Mouse (Mus musculus) midbrain, embryonic 16.5 days (tissue): ENCODE measurements at regions not wholly inside any gene's neighbourhood (a gene's known extent, or its start where the extent isn't known, plus 50 kb on each side); places are given as distances from the start of the nearest gene placed in this dataset.

ENCODE experiments used
- ATAC-seq: fragments of 200-750 bp; cut with Nextera tagmentation; 2 replicates; pipeline ENCODE4 v1.8.0; 2017; ENCODE audit warnings: moderate TSS enrichment
- H3K27ac ChIP-seq: fragments of 300-500 bp; sonication (generic); 2 replicates; pipeline ENCODE4 v1.5.1; 2014; ENCODE audit warnings: mild to moderate bottlenecking, low read length, mixed read lengths
- H3K27me3 ChIP-seq: fragments of 300-500 bp; sonication (generic); 2 replicates; pipeline ENCODE4 v1.6.1; 2014; ENCODE audit warnings: low read depth, low read length, mixed read lengths; ENCODE audit not compliant: control insufficient read depth, insufficient read depth
- H3K36me3 ChIP-seq: fragments of 300-500 bp; sonication (generic); 2 replicates; pipeline ENCODE4 v1.6.1; 2014; ENCODE audit warnings: mild to moderate bottlenecking, low read length, moderate library complexity, mixed read lengths; ENCODE audit not compliant: control insufficient read depth, insufficient read depth
- H3K4me1 ChIP-seq: fragments of 300-500 bp; sonication (generic); 2 replicates; pipeline ENCODE4 v1.6.1; 2014; ENCODE audit warnings: mild to moderate bottlenecking, low read length, mixed read lengths; ENCODE audit not compliant: control insufficient read depth, insufficient read depth
- H3K4me2 ChIP-seq: fragments of 300-500 bp; sonication (generic); 2 replicates; pipeline ENCODE4 v1.6.1; 2014; ENCODE audit warnings: mild to moderate bottlenecking, low read length, mixed read lengths
- H3K4me3 ChIP-seq: fragments of 300-500 bp; sonication (generic); 2 replicates; pipeline ENCODE4 v1.5.1; 2014; ENCODE audit warnings: low read depth, mild to moderate bottlenecking, low read length, moderate library complexity, mixed read lengths
- H3K9ac ChIP-seq: fragments of 300-500 bp; sonication (generic); 2 replicates; pipeline ENCODE4 v1.6.1; 2014; ENCODE audit warnings: low read depth, low read length, mixed read lengths
- H3K9me3 ChIP-seq: fragments of 300-500 bp; sonication (generic); replicated peaks from 2 replicates; pipeline ENCODE4 v1.6.1; 2014; ENCODE audit warnings: mild to moderate bottlenecking, low read length, mixed read lengths; ENCODE audit not compliant: control insufficient read depth, poor library complexity, severe bottlenecking
- WGBS: fragments of 180-500 bp; shearing (Covaris S2); extraction: QIAGEN DNeasy Blood & Tissue Kit; methylation state at CpG from one replicate; pipeline ENCODE4 v1.1.7; 2014; 5-methylcytosine and 5-hydroxymethylcytosine counted together

- Histone ChIP-seq H3K9me3 (no peaks in the 10 kb centered on the region), H3K4me3 (no peak overlapping the region), H3K4me2 (no peak overlapping the region), H3K27ac (peak overlapping the region; percentile 35), H3K4me1 (peaks cover 25% of the 10 kb centered on the region), H3K27me3 (0 out of 2 replicates have a peak, but pooled peaks cover 3% of the 10 kb centered on the region), H3K9ac (no peak overlapping the region), H3K36me3 (no peaks in the 10 kb centered on the region)
- no peak for ATAC-seq
- 38% methylated on average over 10 of the region's 10 CpGs for WGBS
Observed at GRCm38 (mm10) chr7:136083005-136083404, 366.8 kb upstream of the Mki67 start.

GRCm38 (mm10) chr7:136083571-136084342 is 367.6 kb upstream of the Mki67 start:
- Histone ChIP-seq H3K4me3 (no peak overlapping the region), H3K36me3 (no peaks in the 10 kb centered on the region), H3K27me3 (0 out of 2 replicates have a peak, but pooled peaks cover 3% of the 10 kb centered on the region), H3K9me3 (no peaks in the 10 kb centered on the region), H3K4me1 (peaks cover 25% of the 10 kb centered on the region), H3K9ac (0 out of 2 replicates have a peak overlapping the region, but pooled peaks have one; percentile 23), H3K4me2 (0 out of 2 replicates have a peak overlapping the region, but pooled peaks have one; percentile 4), H3K27ac (peak overlapping the region; percentile 67)
- ATAC-seq = peak; percentile 72
- WGBS = 10% methylated on average over 14 of the region's 14 CpGs

GRCm38 (mm10) chr7:136088785-136089184 is 372.6 kb upstream of the Mki67 start:
- 78% methylated on average over 6 of the region's 6 CpGs for WGBS
- H3K9ac ChIP-seq = no peak overlapping the region
- no peaks in the 10 kb centered on the region for H3K36me3 ChIP-seq
- no peak for ATAC-seq
- H3K4me3 ChIP-seq = no peak overlapping the region
- H3K27ac ChIP-seq = no peak overlapping the region
- H3K4me2 ChIP-seq = no peak overlapping the region
- H3K27me3 ChIP-seq = 0 out of 2 replicates have a peak, but pooled peaks cover 3% of the 10 kb centered on the region
- no peaks in the 10 kb centered on the region for H3K9me3 ChIP-seq
- peaks cover 5% of the 10 kb centered on the region for H3K4me1 ChIP-seq

GRCm38 (mm10) chr7:136094681-136095360 is 378.7 kb upstream of the Mki67 start:
- Histone ChIP-seq H3K36me3 (no peaks in the 10 kb centered on the region), H3K4me1 (peaks cover 7% of the 10 kb centered on the region), H3K9ac (no peak overlapping the region), H3K27ac (no peak overlapping the region; the same call in 1 of the 2 replicates), H3K27me3 (no peaks in the 10 kb centered on the region), H3K4me2 (no peak overlapping the region), H3K9me3 (no peaks in the 10 kb centered on the region), H3K4me3 (no peak overlapping the region)
- 47% methylated on average over 14 of the region's 14 CpGs for WGBS
- no peak for ATAC-seq

- Histone ChIP-seq H3K36me3 (no peaks in the 10 kb centered on the region), H3K4me3 (no peak overlapping the region), H3K27ac (no peak overlapping the region), H3K4me1 (no peaks in the 10 kb centered on the region), H3K27me3 (no peaks in the 10 kb centered on the region), H3K9ac (no peak overlapping the region), H3K4me2 (no peak overlapping the region), H3K9me3 (no peaks in the 10 kb centered on the region)
- 88% methylated on average over 4 of the region's 4 CpGs for WGBS
- ATAC-seq = no peak
Observed at GRCm38 (mm10) chr7:136104021-136104420, 387.9 kb upstream of the Mki67 start.

- Histone ChIP-seq H3K4me2 (no peak overlapping the region), H3K36me3 (no peaks in the 10 kb centered on the region), H3K27ac (no peak overlapping the region), H3K9ac (no peak overlapping the region), H3K4me3 (no peak overlapping the region), H3K9me3 (no peaks in the 10 kb centered on the region), H3K4me1 (no peaks in the 10 kb centered on the region), H3K27me3 (no peaks in the 10 kb centered on the region)
- 56% methylated on average over 6 of the region's 6 CpGs for WGBS
- no peak for ATAC-seq
Observed at GRCm38 (mm10) chr7:136112163-136112562, 396.0 kb upstream of the Mki67 start.

GRCm38 (mm10) chr7:136120930-136121329 is 404.8 kb upstream of the Mki67 start:
- Histone ChIP-seq H3K4me2 (no peak overlapping the region), H3K27ac (no peak overlapping the region), H3K27me3 (no peaks in the 10 kb centered on the region), H3K9me3 (no peaks in the 10 kb centered on the region), H3K4me1 (peaks cover 2% of the 10 kb centered on the region; the same call in 1 of the 2 replicates), H3K36me3 (no peaks in the 10 kb centered on the region), H3K4me3 (no peak overlapping the region), H3K9ac (no peak overlapping the region)
- no peak for ATAC-seq
- 56% methylated on average over 7 of the region's 7 CpGs for WGBS

- no peak for ATAC-seq
Observed at GRCm38 (mm10) chr7:136121406-136121805, 405.2 kb upstream of the Mki67 start.

GRCm38 (mm10) chr7:136124786-136125185 is 408.6 kb upstream of the Mki67 start:
- ATAC-seq = no peak
- H3K36me3 ChIP-seq = no peaks in the 10 kb centered on the region
- H3K4me2 ChIP-seq = no peak overlapping the region
- H3K27ac ChIP-seq = no peak overlapping the region
- 81% methylated on average over 2 of the region's 2 CpGs for WGBS
- H3K27me3 ChIP-seq = no peaks in the 10 kb centered on the region
- H3K4me1 ChIP-seq = peaks cover 6% of the 10 kb centered on the region; the same call in 1 of the 2 replicates
- H3K9me3 ChIP-seq = no peaks in the 10 kb centered on the region
- no peak overlapping the region for H3K4me3 ChIP-seq
- no peak overlapping the region for H3K9ac ChIP-seq

More at GRCm38 (mm10) chr7:136121406-136121805, 405.2 kb upstream of the Mki67 start:
- Histone ChIP-seq H3K36me3 (no peaks in the 10 kb centered on the region), H3K27me3 (no peaks in the 10 kb centered on the region), H3K4me2 (no peak overlapping the region), H3K4me3 (no peak overlapping the region), H3K4me1 (peaks cover 2% of the 10 kb centered on the region; the same call in 1 of the 2 replicates), H3K9me3 (no peaks in the 10 kb centered on the region), H3K27ac (no peak overlapping the region), H3K9ac (no peak overlapping the region)
- 79% methylated on average over 1 of the region's 1 CpGs for WGBS
